Mouse (Mus musculus): ENCODE measurements around the gene Asb15.

Asb15 gene

GRCm38 (mm10) chr6:24607531-24607930 is 79.6 kb downstream of the Asb15 start:
- DNase-seq (ENCODE audit: low spot score in 2 of 2), result no peak

GRCm38 (mm10) chr6:24608129-24608528 is 80.2 kb downstream of the Asb15 start:
- DNase-seq (ENCODE audit: low spot score in 2 of 2), result no peak

GRCm38 (mm10) chr6:24608682-24609081 is 80.7 kb downstream of the Asb15 start:
- no peak for DNase-seq (ENCODE audit: low spot score in 2 of 2)

- DNase-seq (ENCODE audit: low spot score in 2 of 2), result no peak
Observed at GRCm38 (mm10) chr6:24609531-24609930, 81.6 kb downstream of the Asb15 start.

GRCm38 (mm10) chr6:24610358-24610757 is 82.4 kb downstream of the Asb15 start:
- DNase-seq (ENCODE audit: low spot score in 2 of 2), result no peak

- no peak for DNase-seq (ENCODE audit: low spot score in 2 of 2)
Observed at GRCm38 (mm10) chr6:24612074-24612755, 84.3 kb downstream of the Asb15 start.

GRCm38 (mm10) chr6:24613346-24613745 is 85.4 kb downstream of the Asb15 start:
- DNase-seq (ENCODE audit: low spot score in 2 of 2), result no peak

GRCm38 (mm10) chr6:24613918-24614317 is 86.0 kb downstream of the Asb15 start:
- DNase-seq (ENCODE audit: low spot score in 2 of 2), result no peak

GRCm38 (mm10) chr6:24616746-24617145 is 88.8 kb downstream of the Asb15 start:
- no peak for DNase-seq (ENCODE audit: low spot score in 2 of 2)

GRCm38 (mm10) chr6:24619285-24620045 is 91.5 kb downstream of the Asb15 start:
- no peak for DNase-seq (ENCODE audit: low spot score in 2 of 2)

- DNase-seq (ENCODE audit: low spot score in 2 of 2), result no peak
Observed at GRCm38 (mm10) chr6:24620936-24621335, 93.0 kb downstream of the Asb15 start.

- DNase-seq (ENCODE audit: low spot score in 2 of 2), result no peak
Observed at GRCm38 (mm10) chr6:24622098-24622497, 94.2 kb downstream of the Asb15 start.
